Mouse (Mus musculus) Muller cell, postnatal 12 days (primary cell): ENCODE measurements around the gene 1700113H08Rik.

Experiments used
- DNase-seq: peaks from one replicate; pipeline ENCODE4 v3.0.0-alpha.2; 2015; ENCODE audit errors: inconsistent ontology term

Gene 1700113H08Rik

GRCm38 (mm10) chr10:87198720-87199119 lies 140.9 kb downstream of the 1700113H08Rik start:
- DNase-seq: no peak

DNA sequence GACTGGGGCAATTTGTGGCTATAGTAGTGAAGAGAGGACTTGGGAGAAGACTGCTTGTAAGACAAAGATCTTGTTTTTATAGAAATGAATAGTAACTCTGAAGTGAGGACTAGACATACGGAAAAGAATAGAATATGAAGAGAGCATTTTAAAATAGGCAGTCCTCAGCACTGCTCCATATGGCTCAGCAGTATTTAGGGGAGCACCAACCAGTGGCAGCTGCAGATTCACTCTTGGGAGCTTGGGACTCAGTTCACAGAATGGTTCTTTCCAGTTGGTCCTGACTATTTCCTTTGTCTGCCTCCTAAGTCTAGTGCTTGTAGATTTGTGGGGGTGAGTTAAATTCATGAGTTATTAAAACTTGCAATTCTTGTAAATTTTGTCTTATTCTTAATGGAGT lies 151.6 kb downstream of the 1700113H08Rik start:
- DNase-seq: no peak

DNA sequence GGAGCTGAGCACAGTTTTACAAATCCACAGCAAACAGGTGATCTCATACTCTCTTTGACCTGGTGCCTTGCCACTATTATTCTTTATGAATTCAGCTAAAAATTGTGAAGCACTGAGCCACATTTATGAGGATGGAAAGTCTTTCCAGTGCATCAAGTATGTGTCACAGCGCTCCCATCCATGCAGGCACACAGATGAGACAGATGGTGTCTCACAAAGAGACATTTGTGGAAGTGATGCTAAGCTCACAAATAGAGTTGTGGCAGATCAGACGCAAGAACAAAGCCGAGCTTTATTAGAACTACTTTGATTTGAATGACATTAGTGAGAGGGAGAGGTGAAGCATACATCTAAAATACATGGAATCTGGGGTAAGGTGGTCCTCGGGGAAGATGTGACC lies 153.2 kb downstream of the 1700113H08Rik start:
- no peak for DNase-seq

- DNase-seq: no peak
Observed at GRCm38 (mm10) chr10:87212854-87213253, 155.0 kb downstream of the 1700113H08Rik start.

GRCm38 (mm10) chr10:87230071-87230910 lies 172.4 kb downstream of the 1700113H08Rik start:
- no peak for DNase-seq

DNA sequence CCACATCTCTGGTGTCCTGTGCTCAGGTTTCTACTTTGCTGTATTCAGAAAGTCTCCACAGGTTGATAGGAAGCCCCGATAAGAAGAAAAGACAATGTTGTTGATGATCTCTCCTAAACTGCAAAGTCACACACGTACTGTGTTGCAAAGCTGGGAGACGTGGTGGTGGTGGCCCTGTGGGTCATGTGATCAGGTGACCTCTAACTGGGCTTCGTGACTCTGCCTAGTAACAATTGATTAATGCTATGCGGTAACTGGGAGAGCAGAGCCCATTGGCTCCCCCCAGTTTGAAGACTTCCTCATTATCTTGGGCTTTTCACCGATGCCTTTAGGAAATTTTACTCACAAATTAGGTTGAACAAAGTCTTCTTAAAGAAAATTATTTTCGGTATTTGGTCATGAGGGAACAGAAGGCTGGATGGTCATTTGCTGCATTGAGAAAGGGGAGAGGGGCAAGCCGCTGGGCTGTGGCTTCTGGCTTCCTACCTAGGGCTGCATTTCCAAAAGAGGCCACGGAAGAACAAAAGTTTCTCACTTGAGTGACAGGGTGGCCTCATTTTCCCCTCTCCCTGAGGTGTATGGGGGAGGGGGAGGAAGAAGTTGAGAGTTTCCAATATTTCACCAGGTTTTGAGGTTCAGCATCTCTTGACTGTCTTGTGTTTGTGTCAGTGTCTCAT lies 181.6 kb downstream of the 1700113H08Rik start:
- DNase-seq: no peak

DNA sequence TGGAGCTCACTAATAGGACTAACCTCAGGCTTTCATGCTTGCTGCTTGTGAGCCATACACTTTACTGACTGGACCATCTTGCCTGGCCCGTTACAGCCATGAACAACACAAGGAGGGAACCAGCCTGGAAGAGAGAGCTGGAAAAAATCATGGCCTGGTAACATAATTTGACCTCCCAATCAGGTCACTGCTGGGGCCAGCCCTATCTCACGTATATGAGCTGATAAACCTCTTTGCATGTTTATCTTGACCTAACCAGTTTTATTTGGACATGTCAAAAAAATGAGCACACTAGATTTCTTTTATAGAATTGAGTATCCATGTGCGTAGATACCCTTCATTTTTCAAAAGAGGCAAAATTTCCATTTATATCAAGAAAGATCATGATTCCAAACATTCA lies 213.9 kb downstream of the 1700113H08Rik start:
- DNase-seq: no peak

DNA sequence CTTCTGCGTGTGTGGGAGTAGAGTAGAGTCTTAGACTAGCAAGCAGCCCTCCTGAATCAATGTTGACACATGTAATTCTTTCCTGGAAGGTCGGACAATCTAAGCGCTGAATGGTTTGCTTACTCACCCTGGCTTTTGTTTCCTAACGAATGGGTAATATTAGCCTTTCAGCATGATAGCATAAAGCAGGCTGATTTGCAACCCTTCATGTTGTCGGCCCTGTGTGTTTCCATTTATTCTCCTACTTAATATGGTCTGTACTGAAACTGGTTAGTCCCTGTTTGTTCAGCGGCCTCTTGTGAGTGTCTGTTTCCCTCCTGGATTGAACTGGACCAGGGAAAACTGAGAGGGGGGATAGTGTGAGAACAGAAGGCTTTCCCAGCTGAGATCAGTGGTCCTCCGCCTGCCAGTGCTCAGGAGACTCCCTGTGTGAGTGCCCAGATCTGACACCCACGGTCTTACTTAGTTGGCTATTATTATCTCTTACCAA lies 214.3 kb downstream of the 1700113H08Rik start:
- DNase-seq: peak; percentile 26

DNA sequence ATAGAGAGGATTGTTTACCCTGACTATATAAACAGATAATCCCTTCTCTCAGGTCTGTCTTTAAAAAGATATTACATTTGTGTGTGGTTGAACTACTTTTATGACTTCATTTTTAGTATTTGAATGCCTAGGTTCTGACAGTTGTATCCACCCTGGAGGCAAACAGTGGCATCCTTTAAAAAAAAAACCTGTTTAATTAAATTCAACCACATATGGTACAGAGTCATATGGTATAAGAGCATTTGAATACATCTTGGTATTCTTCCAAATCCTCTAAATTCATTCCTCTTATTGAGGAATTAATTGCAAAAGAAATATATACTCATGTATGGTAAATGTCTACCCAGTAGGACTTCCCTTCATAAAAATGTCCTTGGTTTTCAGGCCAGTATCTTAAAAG lies 217.2 kb downstream of the 1700113H08Rik start:
- DNase-seq: no peak
